ENCODE assay signal across 9 mouse cellular contexts in the genomic region with DNA sequence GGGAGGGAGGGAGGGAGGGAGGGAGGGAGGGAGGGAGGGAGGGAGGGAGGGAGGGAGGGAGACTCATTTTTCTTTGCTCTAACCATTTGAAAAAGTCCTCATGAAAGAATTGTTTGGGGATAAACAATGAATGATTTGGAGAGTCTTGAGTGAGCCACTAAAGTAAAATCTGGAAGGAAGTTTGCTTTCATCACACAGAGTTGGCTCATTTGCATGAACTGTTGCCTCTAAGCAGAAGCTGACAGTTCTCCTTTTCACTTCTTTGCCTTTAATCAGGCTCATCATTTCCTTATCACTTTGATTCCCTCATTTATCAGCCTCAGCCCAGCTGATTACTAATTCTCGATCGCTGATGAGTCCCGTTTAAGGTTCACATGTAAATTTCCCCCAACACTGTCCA.
"Had no signal": no experiment of that assay in that cellular context is flagged by ENCODE, and none has a peak within 500 bp of the region (broad histone marks: within the 10 kb centered on the region; RNA-seq: fewer than 3 reads in every experiment).

No protein-coding gene starts in this region.

- DNase-seq: kidney, adult 18-20 months; kidney, adult 9 months; kidney, postnatal 14 days; layer of hippocampus, adult 9-11 months; liver, embryonic 13.5 days; lung, postnatal 10 days; thymus, postnatal 25 days had no signal

- ATAC-seq: intestine, embryonic 16.5 days; midbrain, embryonic 15.5 days had no signal
